Mouse (Mus musculus): Measurements from ENCODE around the gene Irf1.
A peak's percentile ranks its signal among the peaks of the same experiment; 100 is the strongest.

The Irf1 gene

GRCm38 (mm10) chr11:53785311-53785936 is 15.6 kb downstream of the Irf1 start:
- DNase-seq (ENCODE audit: low spot score), result no peak

GRCm38 (mm10) chr11:53786058-53787031 is 16.5 kb downstream of the Irf1 start:
- no peak for DNase-seq (ENCODE audit: low spot score)

GRCm38 (mm10) chr11:53788196-53788595 is 18.4 kb downstream of the Irf1 start:
- DNase-seq (ENCODE audit: low spot score), result no peak

- DNase-seq (ENCODE audit: low spot score), result no peak
These were observed 19.5 kb downstream of the Irf1 start for GRCm38 (mm10) chr11:53789277-53789676.

GRCm38 (mm10) chr11:53792986-53793385 is 23.2 kb downstream of the Irf1 start:
- DNase-seq (ENCODE audit: low spot score), result no peak

- DNase-seq (ENCODE audit: low spot score), result no peak
These were observed 24.2 kb downstream of the Irf1 start for GRCm38 (mm10) chr11:53794015-53794414.

GRCm38 (mm10) chr11:53794671-53795557 is 25.1 kb downstream of the Irf1 start:
- DNase-seq (ENCODE audit: low spot score), result peak; percentile 17

GRCm38 (mm10) chr11:53795813-53796212 is 26.0 kb downstream of the Irf1 start:
- no peak for DNase-seq (ENCODE audit: low spot score)

- DNase-seq (ENCODE audit: low spot score), result peak; percentile 23
These were observed 26.8 kb downstream of the Irf1 start for GRCm38 (mm10) chr11:53796409-53797151.

- DNase-seq (ENCODE audit: low spot score), result no peak
These were observed 27.6 kb downstream of the Irf1 start for GRCm38 (mm10) chr11:53797386-53797920.

GRCm38 (mm10) chr11:53798041-53798711 is 28.4 kb downstream of the Irf1 start:
- no peak for DNase-seq (ENCODE audit: low spot score)

GRCm38 (mm10) chr11:53800036-53800435 is 30.2 kb downstream of the Irf1 start:
- DNase-seq (ENCODE audit: low spot score), result no peak

GRCm38 (mm10) chr11:53800975-53801374 is 31.2 kb downstream of the Irf1 start:
- DNase-seq (ENCODE audit: low spot score), result no peak

- DNase-seq (ENCODE audit: low spot score), result no peak
These were observed 33.3 kb downstream of the Irf1 start for GRCm38 (mm10) chr11:53803093-53803492.

- no peak for DNase-seq (ENCODE audit: low spot score)
These were observed 33.7 kb downstream of the Irf1 start for GRCm38 (mm10) chr11:53803494-53803893.

GRCm38 (mm10) chr11:53804569-53805344 is 34.9 kb downstream of the Irf1 start:
- no peak for DNase-seq (ENCODE audit: low spot score)

- DNase-seq (ENCODE audit: low spot score), result peak; percentile 36
These were observed 36.0 kb downstream of the Irf1 start for GRCm38 (mm10) chr11:53805786-53806185.

- DNase-seq (ENCODE audit: low spot score), result no peak
These were observed 39.5 kb downstream of the Irf1 start for GRCm38 (mm10) chr11:53809354-53809753.

- no peak for DNase-seq (ENCODE audit: low spot score)
These were observed 40.3 kb downstream of the Irf1 start for GRCm38 (mm10) chr11:53810156-53810555.

GRCm38 (mm10) chr11:53810749-53811148 is 40.9 kb downstream of the Irf1 start:
- no peak for DNase-seq (ENCODE audit: low spot score)

Measured in urinary bladder, postnatal 25 days (tissue).